Mouse (Mus musculus) limb, embryonic 12.5 days (tissue): ENCODE results near the gene Pycard. TPM values are rescaled to one million over a fixed set of nuclear protein-coding genes. Genes with fewer than 3 reads are reported as not detected.

Experiments used
- ATAC-seq: fragments of 200-750 bp; cut with Nextera tagmentation; 2 replicates; pipeline ENCODE4 v1.8.0; 2017; ENCODE audit warnings: low read depth, moderate TSS enrichment; ENCODE audit not compliant: insufficient number of reproducible peaks, insufficient read depth, low FRiP score, low TSS enrichment
- H3K27ac ChIP-seq: fragments of 300-500 bp; sonication (generic); 2 replicates; pipeline ENCODE4 v1.5.1; 2016; ENCODE audit warnings: mild to moderate bottlenecking, moderate library complexity
- H3K27me3 ChIP-seq: fragments of 300-500 bp; sonication (generic); 2 replicates; pipeline ENCODE4 v1.6.1; 2016; ENCODE audit warnings: mild to moderate bottlenecking, moderate library complexity
- H3K36me3 ChIP-seq: fragments of 300-500 bp; sonication (generic); 2 replicates; pipeline ENCODE4 v1.6.1; 2016; ENCODE audit warnings: mild to moderate bottlenecking, moderate library complexity
- H3K4me1 ChIP-seq: fragments of 300-500 bp; sonication (generic); replicated peaks from 2 replicates; pipeline ENCODE4 v1.6.1; 2016
- H3K4me2 ChIP-seq: fragments of 300-500 bp; sonication (generic); 2 replicates; pipeline ENCODE4 v1.6.1; 2016; ENCODE audit warnings: mild to moderate bottlenecking, moderate library complexity
- H3K4me3 ChIP-seq: fragments of 300-500 bp; sonication (generic); replicated peaks from 2 replicates; pipeline ENCODE4 v1.5.1; 2016; ENCODE audit warnings: mild to moderate bottlenecking
- H3K9ac ChIP-seq: fragments of 300-500 bp; sonication (generic); replicated peaks from 2 replicates; pipeline ENCODE4 v1.6.1; 2016; ENCODE audit warnings: mild to moderate bottlenecking, moderate library complexity
- H3K9me3 ChIP-seq: fragments of 300-500 bp; sonication (generic); 2 replicates; pipeline ENCODE4 v1.6.1; 2016; ENCODE audit warnings: mild to moderate bottlenecking, moderate library complexity
- WGBS: fragments of 180-500 bp; shearing (Covaris S2); methylation state at CpG from one replicate; pipeline ENCODE4 v1.1.7; 2016; 5-methylcytosine and 5-hydroxymethylcytosine counted together
- polyA plus RNA-seq: library from polyadenylated mRNA; unstranded; fragments of >200 nt; fragmentation: Nextera tagmentation; extraction: Ambion mirVana; gene quantifications from 2 replicates; pipeline ENCODE4 v1.2.1, GENCODE M21; 2016

Gene Pycard
- polyA plus RNA-seq, 1 experiment from 2014 or later, result 10.5 TPM

DNA sequence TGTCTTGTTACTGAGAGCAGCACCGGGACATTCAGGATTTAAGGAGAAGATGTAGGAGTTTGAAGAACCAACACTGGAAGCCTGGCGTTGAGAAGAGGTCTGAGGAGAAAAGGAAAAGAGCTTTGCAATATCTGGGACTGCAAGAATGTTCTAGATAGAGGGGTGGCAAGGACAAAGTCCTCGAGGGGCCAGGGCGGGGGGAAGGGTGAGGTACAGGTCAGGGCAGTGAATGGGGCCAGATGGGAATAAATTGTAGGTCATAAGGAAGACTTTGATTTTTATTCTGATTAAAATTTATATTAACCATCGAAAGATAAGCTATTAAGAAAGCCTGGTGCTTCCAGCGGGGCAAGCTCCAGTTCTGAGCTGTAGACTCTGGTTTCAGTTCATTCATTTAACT is 9.4 kb upstream of the Pycard start:
- no peak overlapping the region for H3K9ac ChIP-seq
- no peak overlapping the region for H3K27ac ChIP-seq
- H3K4me2 ChIP-seq, result no peak overlapping the region
- H3K4me3 ChIP-seq, result no peak overlapping the region
- 90% methylated on average over 6 of the region's 6 CpGs for WGBS
- H3K36me3 ChIP-seq, result no peaks in the 10 kb centered on the region
- peaks cover 11% of the 10 kb centered on the region; the same call in 1 of the 2 replicates for H3K27me3 ChIP-seq
- ATAC-seq, result no peak
- H3K4me1 ChIP-seq, result peaks cover 16% of the 10 kb centered on the region
- H3K9me3 ChIP-seq, result no peaks in the 10 kb centered on the region

DNA sequence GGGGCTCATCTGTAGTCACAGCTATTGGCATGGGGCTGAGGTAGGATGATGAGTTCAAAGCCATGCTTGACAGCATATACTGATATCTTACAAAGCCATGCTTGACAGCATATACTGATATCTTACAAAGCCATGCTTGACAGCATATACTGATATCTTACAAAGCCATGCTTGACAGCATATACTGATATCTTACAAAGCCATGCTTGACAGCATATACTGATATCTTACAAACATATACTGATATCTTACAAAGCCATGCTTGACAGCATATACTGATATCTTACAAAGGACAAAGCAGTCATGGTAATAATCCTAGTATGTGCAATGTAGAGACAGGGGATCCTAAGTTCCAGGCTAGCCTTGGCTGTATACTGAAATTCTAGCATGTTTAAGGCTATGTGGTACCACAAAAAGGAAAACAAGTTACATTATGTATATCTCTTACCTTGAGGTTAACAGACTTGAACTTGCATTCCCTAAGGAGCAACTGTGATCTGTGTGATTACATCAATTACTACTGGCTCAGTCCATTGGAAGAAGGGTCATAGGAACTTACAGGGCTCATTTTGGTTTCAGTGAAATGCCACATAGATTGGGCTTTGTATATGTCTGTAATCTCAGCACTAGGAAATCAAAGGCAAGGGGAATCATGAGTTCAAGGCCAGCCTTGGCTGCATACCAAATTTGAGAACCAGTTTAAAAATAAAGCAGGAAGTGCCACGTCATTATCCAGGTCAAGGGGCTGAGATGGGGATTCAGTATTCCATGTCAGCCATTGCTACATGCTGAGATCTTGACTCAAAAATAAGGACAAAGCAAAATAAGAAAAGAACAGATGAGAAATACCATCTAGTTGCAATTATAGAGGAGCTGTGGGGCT is 6.6 kb upstream of the Pycard start:
- H3K27ac ChIP-seq, result no peak overlapping the region
- peaks cover 8% of the 10 kb centered on the region; the same call in 1 of the 2 replicates for H3K27me3 ChIP-seq
- no peak overlapping the region for H3K4me3 ChIP-seq
- H3K36me3 ChIP-seq, result no peaks in the 10 kb centered on the region
- no peak for ATAC-seq
- no peak overlapping the region for H3K4me2 ChIP-seq
- peaks cover 16% of the 10 kb centered on the region for H3K4me1 ChIP-seq
- no peak overlapping the region for H3K9ac ChIP-seq
- WGBS, result 77% methylated on average over 1 of the region's 1 CpGs
- no peaks in the 10 kb centered on the region for H3K9me3 ChIP-seq

DNA sequence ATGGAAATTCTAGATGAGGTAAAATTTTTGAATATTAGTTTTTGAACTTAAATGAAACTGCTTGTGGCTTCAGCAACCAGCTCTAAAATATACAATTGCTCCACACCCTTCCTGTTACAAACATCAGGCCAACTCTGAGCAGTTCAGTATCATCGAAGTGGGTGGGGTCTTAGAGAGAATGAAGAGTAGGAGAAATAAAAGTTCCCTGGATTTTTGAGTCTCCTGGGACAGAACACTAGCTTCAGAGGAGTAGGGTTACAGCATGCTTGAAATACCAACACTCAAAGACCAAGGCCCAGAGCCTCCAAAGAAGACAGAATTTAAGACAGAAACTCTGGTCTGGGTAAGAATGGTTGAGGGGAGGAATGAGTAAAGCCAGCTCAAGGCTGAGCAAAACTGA is 5.8 kb upstream of the Pycard start:
- no peak overlapping the region for H3K4me2 ChIP-seq
- WGBS, result 79% methylated on average over 1 of the region's 1 CpGs
- no peaks in the 10 kb centered on the region for H3K36me3 ChIP-seq
- no peak overlapping the region for H3K9ac ChIP-seq
- no peak overlapping the region for H3K27ac ChIP-seq
- ATAC-seq, result no peak
- no peak overlapping the region for H3K4me3 ChIP-seq
- H3K27me3 ChIP-seq, result peaks cover 4% of the 10 kb centered on the region; the same call in 1 of the 2 replicates
- H3K9me3 ChIP-seq, result no peaks in the 10 kb centered on the region
- peaks cover 7% of the 10 kb centered on the region for H3K4me1 ChIP-seq

DNA sequence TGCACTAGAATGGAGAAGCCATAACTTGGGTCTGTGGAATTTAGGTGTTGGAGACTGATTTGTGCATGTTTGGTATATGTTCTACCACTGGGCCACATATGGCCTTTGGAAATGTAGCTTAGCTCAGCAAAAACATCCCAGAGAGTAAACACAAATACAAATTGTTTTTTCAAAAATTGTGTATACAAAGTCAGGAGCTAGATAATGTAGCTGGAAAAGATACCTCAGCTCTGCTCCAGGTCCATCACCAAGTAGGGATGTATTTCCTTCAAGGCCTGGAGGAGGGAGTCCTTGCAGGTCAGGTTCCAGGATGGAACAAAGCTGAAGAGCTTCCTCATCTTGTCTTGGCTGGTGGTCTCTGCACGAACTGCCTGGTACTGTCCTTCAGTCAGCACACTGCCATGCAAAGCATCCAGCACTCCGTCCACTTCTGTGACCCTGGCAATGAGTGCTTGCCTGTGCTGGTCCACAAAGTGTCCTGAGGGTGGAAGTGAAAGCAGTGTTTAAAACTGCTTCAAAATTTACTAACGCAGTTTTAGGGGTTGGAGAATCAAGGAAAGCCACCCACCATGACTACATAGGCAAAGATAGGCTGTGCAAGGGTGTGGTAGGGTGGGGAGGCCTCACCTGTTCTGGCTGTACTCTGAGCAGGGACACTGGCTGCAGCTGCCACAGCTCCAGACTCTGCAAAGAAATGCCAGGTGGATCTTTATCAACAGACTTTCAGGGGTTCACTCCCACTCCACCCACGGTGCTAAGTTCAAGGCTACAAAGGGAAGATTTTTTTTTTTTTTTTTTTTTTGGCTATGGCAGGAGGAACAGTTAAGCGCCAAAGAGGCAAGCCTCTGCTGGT is 953 bp downstream of the Pycard start:
- no peaks in the 10 kb centered on the region for H3K9me3 ChIP-seq
- peak overlapping the region; percentile 55 for H3K4me2 ChIP-seq
- H3K27ac ChIP-seq, result peak overlapping the region; percentile 67; the same call in 1 of the 2 replicates
- peaks cover 38% of the 10 kb centered on the region for H3K36me3 ChIP-seq
- H3K27me3 ChIP-seq, result no peaks in the 10 kb centered on the region
- peak overlapping the region; percentile 44; the same call in 1 of the 2 replicates for H3K9ac ChIP-seq
- H3K4me3 ChIP-seq, result no peak overlapping the region
- ATAC-seq, result no peak
- H3K4me1 ChIP-seq, result peaks cover 5% of the 10 kb centered on the region; the same call in 1 of the 2 replicates
- WGBS, result 47% methylated on average over 5 of the region's 5 CpGs

DNA sequence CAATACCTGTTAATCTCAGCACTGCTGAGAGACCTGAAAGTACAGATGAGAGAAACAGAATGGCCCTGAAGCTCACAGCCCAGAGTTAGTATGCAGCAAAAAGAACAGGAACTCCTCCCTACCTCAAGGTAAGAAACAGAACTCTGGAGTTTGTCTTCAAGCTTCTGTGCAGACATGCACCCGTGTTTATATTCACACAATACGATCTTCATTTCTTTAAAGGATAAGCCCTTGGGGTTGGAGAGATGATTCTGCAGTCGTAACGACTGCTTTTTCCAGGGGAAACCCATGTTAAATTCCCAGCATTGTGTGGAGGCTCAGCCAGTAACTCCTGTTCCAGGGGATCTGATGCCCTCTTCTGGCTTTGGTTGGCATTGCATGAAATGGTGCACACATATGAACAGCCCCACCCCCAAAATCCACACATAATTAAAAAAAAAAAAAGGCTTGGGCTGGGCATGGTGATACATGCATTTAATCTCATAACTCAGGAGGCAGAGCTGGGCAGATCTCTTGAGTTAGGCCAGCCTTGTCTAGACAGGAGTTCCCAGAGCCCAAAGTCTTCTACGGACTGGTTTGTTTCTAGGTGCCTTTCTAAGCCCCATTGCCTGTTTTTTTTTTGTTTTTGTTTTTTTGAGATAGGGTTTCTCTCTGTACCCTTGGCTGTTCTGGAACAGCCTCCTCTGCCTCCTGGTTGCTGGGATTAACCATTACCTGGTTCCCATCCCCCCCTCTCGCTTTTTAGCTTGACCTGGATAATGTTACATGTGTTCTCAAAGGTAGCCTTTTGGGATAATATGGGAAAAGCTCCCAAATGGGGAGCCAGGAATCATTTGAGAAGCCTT is 1.8 kb downstream of the Pycard start:
- peaks cover 5% of the 10 kb centered on the region; the same call in 1 of the 2 replicates for H3K4me1 ChIP-seq
- no peak overlapping the region for H3K4me3 ChIP-seq
- no peaks in the 10 kb centered on the region for H3K27me3 ChIP-seq
- H3K36me3 ChIP-seq, result peaks cover 47% of the 10 kb centered on the region
- no peaks in the 10 kb centered on the region for H3K9me3 ChIP-seq
- peak; percentile 56 for ATAC-seq
- 49% methylated on average over 6 of the region's 6 CpGs for WGBS
- no peak overlapping the region for H3K9ac ChIP-seq
- peak overlapping the region; percentile 35; the same call in 1 of the 2 replicates for H3K27ac ChIP-seq
- H3K4me2 ChIP-seq, result no peak overlapping the region

- peaks cover 76% of the 10 kb centered on the region for H3K36me3 ChIP-seq
- no peaks in the 10 kb centered on the region for H3K27me3 ChIP-seq
- H3K4me1 ChIP-seq, result peaks cover 5% of the 10 kb centered on the region; the same call in 1 of the 2 replicates
- H3K4me3 ChIP-seq, result no peak overlapping the region
- no peak overlapping the region for H3K9ac ChIP-seq
- H3K9me3 ChIP-seq, result no peaks in the 10 kb centered on the region
- no peak overlapping the region for H3K27ac ChIP-seq
- no peak for ATAC-seq
- WGBS, result 100% methylated on average over 1 of the region's 1 CpGs
- H3K4me2 ChIP-seq, result no peak overlapping the region
Observed at GRCm38 (mm10) chr7:127988904-127989303, 4.8 kb downstream of the Pycard start.

DNA sequence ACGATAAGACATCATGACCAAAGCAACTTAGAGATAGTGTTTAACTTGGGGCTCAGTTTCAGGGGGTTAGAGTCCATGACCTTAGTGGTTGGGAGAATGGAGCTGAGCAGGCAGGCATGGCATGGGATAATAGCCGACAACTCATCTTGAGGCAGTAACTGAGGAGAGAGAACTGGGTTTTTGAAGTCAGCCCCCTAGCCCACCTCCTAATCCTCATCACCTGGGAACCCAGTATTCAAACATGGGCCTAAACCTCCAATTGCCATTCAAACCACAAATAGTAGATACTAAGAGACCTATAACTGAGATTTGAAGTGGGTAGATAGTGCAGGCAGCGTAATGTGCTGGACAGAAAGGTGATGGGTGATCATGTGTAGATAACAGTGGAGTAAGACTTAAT is 13.1 kb downstream of the Pycard start:
- H3K27ac ChIP-seq, result no peak overlapping the region
- peaks cover 99% of the 10 kb centered on the region for H3K36me3 ChIP-seq
- H3K4me1 ChIP-seq, result no peaks in the 10 kb centered on the region
- H3K9ac ChIP-seq, result no peak overlapping the region
- WGBS, result 91% methylated on average over 3 of the region's 3 CpGs
- H3K4me2 ChIP-seq, result no peak overlapping the region
- no peak for ATAC-seq
- H3K4me3 ChIP-seq, result no peak overlapping the region
- H3K9me3 ChIP-seq, result no peaks in the 10 kb centered on the region
- no peaks in the 10 kb centered on the region for H3K27me3 ChIP-seq

DNA sequence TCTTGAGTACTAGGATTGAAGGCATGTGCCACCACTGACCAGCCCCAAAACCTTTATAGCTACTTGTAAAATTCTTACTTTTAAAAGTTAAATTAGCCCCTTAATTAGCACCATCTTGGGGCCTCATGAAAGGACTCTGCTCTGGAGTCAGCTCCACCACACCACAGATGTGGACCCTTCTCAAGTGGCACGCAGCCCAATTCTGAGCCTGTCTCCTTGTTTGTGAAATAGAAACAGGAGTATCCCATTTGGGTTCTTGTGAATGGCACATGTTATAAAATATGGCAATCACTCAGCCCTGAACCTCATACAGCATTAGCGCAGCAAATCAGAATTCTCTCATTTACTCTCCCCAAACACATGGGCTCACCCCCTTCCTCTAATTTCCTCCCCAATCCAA is 14.8 kb downstream of the Pycard start:
- no peak for ATAC-seq

DNA sequence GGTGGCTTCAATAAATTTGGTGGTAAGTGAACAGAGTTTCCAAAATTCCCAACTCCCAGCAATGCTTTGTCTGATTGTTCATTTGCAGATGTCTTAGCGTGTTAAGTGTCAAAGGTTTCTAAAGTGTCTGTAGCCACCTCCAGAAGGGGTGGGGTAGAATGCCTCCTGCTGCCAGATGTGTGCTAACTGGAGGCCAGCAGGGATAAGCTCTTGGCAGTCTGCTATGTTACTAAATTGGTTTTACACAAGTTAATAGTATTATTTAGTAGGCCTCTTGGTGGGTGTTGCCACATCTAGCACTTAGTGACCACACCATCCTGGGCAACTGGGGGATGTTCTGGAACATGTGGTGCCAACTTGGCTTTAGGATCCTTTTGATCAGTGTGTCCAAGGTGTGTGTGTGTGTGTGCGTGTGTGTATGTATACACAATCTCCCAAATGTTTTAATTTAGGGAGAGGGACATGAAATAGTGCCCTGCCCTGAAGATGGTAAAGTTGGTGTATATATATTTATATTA is 19.2 kb downstream of the Pycard start:
- no peak overlapping the region for H3K27ac ChIP-seq
- no peak for ATAC-seq
- WGBS, result 87% methylated on average over 2 of the region's 2 CpGs
- peaks cover 2% of the 10 kb centered on the region for H3K4me1 ChIP-seq
- H3K36me3 ChIP-seq, result peaks cover 99% of the 10 kb centered on the region
- H3K9ac ChIP-seq, result no peak overlapping the region
- H3K4me3 ChIP-seq, result no peak overlapping the region
- H3K4me2 ChIP-seq, result no peak overlapping the region
- H3K9me3 ChIP-seq, result no peaks in the 10 kb centered on the region
- no peaks in the 10 kb centered on the region for H3K27me3 ChIP-seq

More for the DNA sequence above, 14.8 kb downstream of the Pycard start:
- H3K4me3 ChIP-seq, result no peak overlapping the region
- no peaks in the 10 kb centered on the region for H3K27me3 ChIP-seq
- WGBS, result 83% methylated on average over 2 of the region's 2 CpGs
- H3K4me1 ChIP-seq, result no peaks in the 10 kb centered on the region
- no peaks in the 10 kb centered on the region for H3K9me3 ChIP-seq
- H3K4me2 ChIP-seq, result no peak overlapping the region
- no peak overlapping the region for H3K9ac ChIP-seq
- no peak overlapping the region for H3K27ac ChIP-seq
- peaks cover 99% of the 10 kb centered on the region for H3K36me3 ChIP-seq

DNA sequence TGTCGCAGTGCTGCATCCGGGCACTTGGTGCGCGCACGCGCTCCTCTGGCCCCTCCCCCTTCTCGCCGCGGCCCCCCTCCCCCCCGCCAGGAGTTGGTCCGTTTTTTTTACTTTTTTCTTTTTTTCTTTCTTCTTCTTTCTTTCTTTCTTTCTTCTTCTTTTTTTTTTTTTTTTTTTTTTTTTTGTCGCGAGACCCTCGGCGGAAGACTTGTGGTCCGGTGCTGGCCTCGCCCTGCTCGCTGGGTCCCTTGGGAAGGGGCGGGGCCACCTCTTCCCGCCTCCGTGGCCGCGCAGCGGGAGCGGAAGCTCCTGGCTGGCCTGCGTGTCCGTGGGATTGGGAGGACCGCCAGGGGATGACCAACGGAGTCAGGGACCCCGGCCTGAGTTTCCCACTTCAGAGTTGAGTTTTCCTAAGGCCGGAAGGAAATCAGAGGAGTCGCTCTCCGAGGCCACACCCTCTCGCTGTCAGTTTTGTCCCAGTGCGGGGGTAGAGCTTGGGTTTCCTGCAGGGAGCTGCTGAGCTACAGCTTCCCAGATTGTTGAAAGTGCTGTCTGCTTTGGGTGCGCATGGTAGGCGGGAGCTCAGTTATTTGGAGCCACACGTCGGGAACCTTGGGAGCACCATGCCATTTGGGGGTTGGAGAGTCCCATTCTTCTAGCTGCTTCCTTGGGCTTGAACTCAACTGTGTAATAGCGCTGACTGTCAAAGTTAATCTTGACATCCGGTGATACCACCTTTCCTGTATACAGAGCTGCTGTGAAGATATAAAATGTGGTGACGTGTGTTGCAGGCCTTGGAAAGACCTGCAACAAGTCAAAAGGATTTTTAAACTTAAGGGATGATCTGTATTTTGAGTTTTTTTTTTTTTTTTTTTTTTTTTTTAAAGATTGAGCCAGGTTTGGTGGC is 25.5 kb downstream of the Pycard start:
- peaks cover 39% of the 10 kb centered on the region for H3K36me3 ChIP-seq
- H3K27me3 ChIP-seq, result no peaks in the 10 kb centered on the region
- peak overlapping the region; percentile 93 for H3K4me3 ChIP-seq
- H3K9me3 ChIP-seq, result no peaks in the 10 kb centered on the region
- WGBS, result under 1% methylated on average over 41 of the region's 42 CpGs
- ATAC-seq, result peak; percentile 38; the same call in 1 of the 2 replicates
- peaks cover 13% of the 10 kb centered on the region for H3K4me1 ChIP-seq
- peak overlapping the region; percentile 99 for H3K9ac ChIP-seq
- peak overlapping the region; percentile 98 for H3K27ac ChIP-seq
- H3K4me2 ChIP-seq, result peak overlapping the region; percentile 89
